Mouse (Mus musculus): ENCODE data around the gene Dtd2. TPM values are rescaled to one million over a fixed set of nuclear protein-coding genes. Genes with fewer than 3 reads are reported as not detected.

Gene Dtd2
- polyA plus RNA-seq, 1 experiment from 2014 or later, result 28.5 TPM

DNA sequence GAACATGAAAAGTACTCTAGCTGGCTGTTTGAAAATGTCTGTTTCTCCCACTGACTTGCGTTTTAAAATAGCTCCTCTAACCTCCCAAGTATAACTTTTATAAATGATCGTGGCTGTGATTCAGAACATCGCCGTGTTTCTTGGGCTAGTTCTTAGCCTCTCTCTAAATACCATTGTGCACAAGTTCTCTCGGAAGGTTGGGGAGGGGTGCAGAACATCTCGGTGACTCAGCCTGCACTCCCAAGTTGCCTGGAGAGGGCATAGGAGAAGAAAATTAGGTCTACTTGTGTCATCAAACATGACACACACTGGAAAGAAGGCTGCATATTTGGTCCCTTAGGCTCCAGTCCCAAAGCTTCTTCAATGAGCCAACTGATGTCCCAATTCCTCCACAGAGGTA lies 26.0 kb upstream of the Dtd2 start:
- no peak overlapping the region for H3K27ac ChIP-seq (ENCODE audit: low read depth, low read length)
- no peaks in the 10 kb centered on the region for H3K27me3 ChIP-seq (replicated peaks; ENCODE audit: control insufficient read depth, insufficient read depth, low read length)
- no peaks in the 10 kb centered on the region for H3K4me1 ChIP-seq (replicated peaks; ENCODE audit: control insufficient read depth, insufficient read depth, low read length)
- WGBS, result 86% methylated on average over 6 of the region's 6 CpGs
- no peak overlapping the region for H3K4me2 ChIP-seq (replicated peaks; ENCODE audit: low read depth)
- ATAC-seq, result no peak
- H3K4me3 ChIP-seq (ENCODE audit: low read depth, low read length), result no peak overlapping the region
- H3K9me3 ChIP-seq (ENCODE audit: control insufficient read depth), result no peaks in the 10 kb centered on the region
- no peak overlapping the region for H3K9ac ChIP-seq (ENCODE audit: low read depth, low read length)
- no peaks in the 10 kb centered on the region for H3K36me3 ChIP-seq (ENCODE audit: control insufficient read depth, insufficient read depth)
- TF ChIP-seq CTCF (IDR thresholded peaks at IDR 0.05; ENCODE audit: low read depth), result no peak

DNA sequence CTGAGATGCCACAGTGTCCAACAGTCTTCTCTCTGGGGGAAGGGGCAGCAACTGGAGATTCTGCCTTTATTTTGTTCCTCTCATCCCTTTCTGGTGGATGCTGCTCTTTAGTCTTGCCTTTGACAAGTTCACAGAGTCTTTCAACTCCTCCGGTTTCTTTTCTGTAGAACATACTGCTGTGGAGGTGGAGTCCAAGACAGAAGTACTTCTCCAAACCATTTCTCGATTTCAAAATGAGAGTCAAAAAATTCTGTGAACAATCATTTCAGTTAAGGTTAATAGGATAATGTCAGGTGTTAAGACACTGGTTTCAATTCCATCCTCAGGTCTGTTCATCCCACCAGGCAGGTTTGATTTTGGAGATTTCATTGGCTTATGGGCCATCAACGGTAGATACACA lies 21.7 kb upstream of the Dtd2 start, which contains the start of gene Gpr33:
Gpr33 (minus strand) TSS at position 101 of the 400 bp plus-strand sequence.
- no peaks in the 10 kb centered on the region for H3K36me3 ChIP-seq (ENCODE audit: control insufficient read depth, insufficient read depth)
- TF ChIP-seq CTCF (IDR thresholded peaks at IDR 0.05; ENCODE audit: low read depth), result no peak
- no peak within 1 kb of the TSS for H3K4me3 ChIP-seq (ENCODE audit: low read depth, low read length)
- H3K27me3 ChIP-seq (replicated peaks; ENCODE audit: control insufficient read depth, insufficient read depth, low read length), result no peaks in the 10 kb centered on the region
- H3K4me1 ChIP-seq (replicated peaks; ENCODE audit: control insufficient read depth, insufficient read depth, low read length), result no peaks in the 10 kb centered on the region
- H3K9ac ChIP-seq (ENCODE audit: low read depth, low read length), result no peak within 1 kb of the TSS
- no peak within 1 kb of the TSS for H3K4me2 ChIP-seq (replicated peaks; ENCODE audit: low read depth)
- H3K27ac ChIP-seq (ENCODE audit: low read depth, low read length), result no peak within 1 kb of the TSS
- 95% methylated on average over 3 of the region's 3 CpGs for WGBS
- no peaks in the 10 kb centered on the region for H3K9me3 ChIP-seq (ENCODE audit: control insufficient read depth)
- no peak for ATAC-seq

DNA sequence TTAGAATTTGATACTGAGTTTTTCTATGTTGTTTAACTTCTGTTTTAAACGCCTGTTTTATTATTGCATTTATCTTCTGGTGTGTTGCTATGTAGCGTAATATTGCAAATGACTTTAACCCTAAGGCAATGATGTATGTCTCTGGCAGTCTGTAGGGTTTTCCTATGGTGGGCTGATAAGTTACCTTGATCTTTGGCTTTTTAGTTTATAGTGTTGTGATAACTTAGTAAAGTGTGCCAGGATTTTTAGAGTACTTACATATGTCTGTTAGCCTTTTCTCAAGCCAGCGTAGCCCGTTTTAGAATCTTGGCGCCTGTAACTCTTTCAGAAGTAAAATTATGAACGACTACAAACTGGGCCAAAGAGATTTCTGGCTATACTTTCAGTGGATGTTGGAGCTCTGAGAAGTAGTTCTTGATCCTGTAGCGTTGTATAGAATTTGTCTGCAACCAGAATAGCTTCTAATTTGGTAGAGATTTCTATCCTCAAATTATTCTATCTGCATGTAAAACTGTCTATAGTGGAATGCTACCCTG lies 8.3 kb upstream of the Dtd2 start:
- WGBS, result 70% methylated on average over 7 of the region's 7 CpGs
- no peak overlapping the region for H3K4me2 ChIP-seq (replicated peaks; ENCODE audit: low read depth)
- ATAC-seq, result no peak
- H3K4me3 ChIP-seq (ENCODE audit: low read depth, low read length), result no peak overlapping the region
- TF ChIP-seq CTCF (IDR thresholded peaks at IDR 0.05; ENCODE audit: low read depth), result no peak
- H3K9me3 ChIP-seq (ENCODE audit: control insufficient read depth), result no peaks in the 10 kb centered on the region
- no peaks in the 10 kb centered on the region for H3K36me3 ChIP-seq (ENCODE audit: control insufficient read depth, insufficient read depth)
- H3K27ac ChIP-seq (ENCODE audit: low read depth, low read length), result no peak overlapping the region
- H3K9ac ChIP-seq (ENCODE audit: low read depth, low read length), result no peak overlapping the region
- no peaks in the 10 kb centered on the region for H3K27me3 ChIP-seq (replicated peaks; ENCODE audit: control insufficient read depth, insufficient read depth, low read length)
- H3K4me1 ChIP-seq (replicated peaks; ENCODE audit: control insufficient read depth, insufficient read depth, low read length), result no peaks in the 10 kb centered on the region

DNA sequence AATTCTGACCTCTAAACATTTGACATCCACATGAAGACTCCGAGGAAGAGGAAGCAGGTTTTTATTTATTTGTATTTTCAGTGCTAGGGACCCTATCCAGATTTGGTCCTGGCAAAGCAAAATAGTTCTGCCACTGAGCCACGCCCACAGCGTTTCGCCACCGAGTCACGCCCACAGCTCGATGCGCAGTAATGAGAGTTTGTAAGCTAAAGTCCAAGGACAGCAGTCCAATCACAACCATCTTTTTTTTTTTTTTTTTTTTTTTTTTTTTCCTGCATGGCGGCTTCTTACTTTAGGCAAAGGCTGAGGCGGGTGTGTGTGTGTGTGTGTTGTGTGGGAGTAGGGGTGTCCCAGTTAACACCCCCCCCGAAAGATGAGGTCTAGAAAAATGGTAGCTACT lies 7.7 kb upstream of the Dtd2 start:
- Histone ChIP-seq H3K27me3 (replicated peaks; ENCODE audit: control insufficient read depth, insufficient read depth, low read length) (no peaks in the 10 kb centered on the region), H3K9me3 (ENCODE audit: control insufficient read depth) (no peaks in the 10 kb centered on the region), H3K4me1 (replicated peaks; ENCODE audit: control insufficient read depth, insufficient read depth, low read length) (no peaks in the 10 kb centered on the region), H3K4me3 (ENCODE audit: low read depth, low read length) (no peak overlapping the region), H3K9ac (ENCODE audit: low read depth, low read length) (no peak overlapping the region), H3K4me2 (replicated peaks; ENCODE audit: low read depth) (no peak overlapping the region), H3K27ac (ENCODE audit: low read depth, low read length) (no peak overlapping the region), H3K36me3 (ENCODE audit: control insufficient read depth, insufficient read depth) (no peaks in the 10 kb centered on the region)
- peak; percentile 41; the same call in 1 of the 2 replicates for ATAC-seq
- WGBS, result 59% methylated on average over 11 of the region's 11 CpGs
- no peak for TF ChIP-seq CTCF (IDR thresholded peaks at IDR 0.05; ENCODE audit: low read depth)

DNA sequence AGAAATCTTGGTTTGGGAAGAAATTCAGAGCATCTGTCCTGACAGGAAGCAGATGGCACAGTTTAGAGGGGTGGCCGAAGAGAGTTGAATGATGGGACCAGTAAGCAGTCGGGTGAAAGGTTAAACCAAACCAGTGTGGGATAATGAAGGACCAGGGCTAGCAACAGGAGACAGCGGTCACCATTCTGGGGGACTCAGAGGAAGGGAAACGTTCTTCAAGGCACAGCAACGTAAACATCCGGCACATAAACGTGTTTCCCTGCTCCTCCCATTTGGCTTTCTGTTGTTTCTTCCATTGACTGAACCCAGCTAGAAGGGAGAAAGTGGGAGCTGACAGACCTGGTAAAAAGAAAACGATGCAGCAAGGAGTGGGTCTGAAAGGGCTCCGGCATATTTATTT lies 7.0 kb upstream of the Dtd2 start:
- Histone ChIP-seq H3K27ac (ENCODE audit: low read depth, low read length) (no peak overlapping the region), H3K4me2 (replicated peaks; ENCODE audit: low read depth) (no peak overlapping the region), H3K4me1 (replicated peaks; ENCODE audit: control insufficient read depth, insufficient read depth, low read length) (no peaks in the 10 kb centered on the region), H3K36me3 (ENCODE audit: control insufficient read depth, insufficient read depth) (no peaks in the 10 kb centered on the region), H3K27me3 (replicated peaks; ENCODE audit: control insufficient read depth, insufficient read depth, low read length) (no peaks in the 10 kb centered on the region), H3K9me3 (ENCODE audit: control insufficient read depth) (no peaks in the 10 kb centered on the region), H3K9ac (ENCODE audit: low read depth, low read length) (no peak overlapping the region), H3K4me3 (ENCODE audit: low read depth, low read length) (no peak overlapping the region)
- 38% methylated on average over 9 of the region's 9 CpGs for WGBS
- TF ChIP-seq CTCF (IDR thresholded peaks at IDR 0.05; ENCODE audit: low read depth), result no peak
- no peak for ATAC-seq

DNA sequence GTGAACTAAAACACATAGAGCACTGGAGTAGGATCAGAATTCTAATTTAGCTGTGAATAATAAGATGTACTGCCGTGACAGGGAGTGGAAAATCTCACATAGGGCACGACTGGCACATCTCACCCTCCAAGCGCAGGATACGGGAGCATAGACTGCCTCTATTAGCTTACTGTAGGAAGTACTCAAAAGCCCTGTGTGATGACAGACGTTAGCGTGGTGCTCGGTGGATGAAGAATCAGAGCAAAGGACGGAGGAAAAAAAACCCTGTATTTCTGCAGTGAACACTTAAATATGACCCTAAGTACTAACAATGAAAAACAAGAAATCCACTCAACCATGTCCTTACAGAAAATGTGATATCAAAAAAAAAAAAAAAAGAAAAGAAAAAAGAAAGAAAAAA lies 5.9 kb upstream of the Dtd2 start:
- no peak overlapping the region for H3K27ac ChIP-seq (ENCODE audit: low read depth, low read length)
- 68% methylated on average over 8 of the region's 8 CpGs for WGBS
- no peaks in the 10 kb centered on the region for H3K36me3 ChIP-seq (ENCODE audit: control insufficient read depth, insufficient read depth)
- no peaks in the 10 kb centered on the region for H3K9me3 ChIP-seq (ENCODE audit: control insufficient read depth)
- TF ChIP-seq CTCF (IDR thresholded peaks at IDR 0.05; ENCODE audit: low read depth), result no peak
- no peak overlapping the region for H3K4me2 ChIP-seq (replicated peaks; ENCODE audit: low read depth)
- H3K27me3 ChIP-seq (replicated peaks; ENCODE audit: control insufficient read depth, insufficient read depth, low read length), result no peaks in the 10 kb centered on the region
- H3K4me1 ChIP-seq (replicated peaks; ENCODE audit: control insufficient read depth, insufficient read depth, low read length), result no peaks in the 10 kb centered on the region
- no peak overlapping the region for H3K4me3 ChIP-seq (ENCODE audit: low read depth, low read length)
- no peak overlapping the region for H3K9ac ChIP-seq (ENCODE audit: low read depth, low read length)
- no peak for ATAC-seq

DNA sequence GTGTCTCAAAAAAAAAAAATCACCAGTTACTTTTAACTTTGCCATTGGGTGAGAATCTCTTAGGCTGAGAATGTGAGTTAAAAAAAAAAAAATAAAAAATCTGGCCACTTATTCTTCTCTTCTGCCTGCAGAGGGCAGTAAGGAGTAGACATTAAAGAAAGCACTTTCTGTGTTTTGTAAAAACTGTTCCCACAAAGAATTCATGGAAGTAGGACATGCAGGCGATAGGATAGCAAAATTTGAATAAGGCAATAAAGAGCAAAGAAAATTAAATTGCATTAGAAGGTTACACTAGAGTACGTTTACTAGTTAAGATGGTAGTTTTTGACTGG lies 4.3 kb upstream of the Dtd2 start:
- Histone ChIP-seq H3K36me3 (ENCODE audit: control insufficient read depth, insufficient read depth) (no peaks in the 10 kb centered on the region), H3K4me2 (replicated peaks; ENCODE audit: low read depth) (no peak overlapping the region), H3K27me3 (replicated peaks; ENCODE audit: control insufficient read depth, insufficient read depth, low read length) (no peaks in the 10 kb centered on the region), H3K9ac (ENCODE audit: low read depth, low read length) (no peak overlapping the region), H3K9me3 (ENCODE audit: control insufficient read depth) (no peaks in the 10 kb centered on the region), H3K4me1 (replicated peaks; ENCODE audit: control insufficient read depth, insufficient read depth, low read length) (no peaks in the 10 kb centered on the region), H3K27ac (ENCODE audit: low read depth, low read length) (no peak overlapping the region), H3K4me3 (ENCODE audit: low read depth, low read length) (no peak overlapping the region)
- WGBS, result 62% methylated on average over 2 of the region's 2 CpGs
- TF ChIP-seq CTCF (IDR thresholded peaks at IDR 0.05; ENCODE audit: low read depth), result peak; percentile 68
- no peak for ATAC-seq

Data from intestine, postnatal 0 days (tissue).